Mouse (Mus musculus): ENCODE results near the gene Wdfy3. TPM values are rescaled to one million over a fixed set of nuclear protein-coding genes. Genes with fewer than 3 reads are reported as not detected.
A peak's percentile ranks its signal among the peaks of the same experiment; 100 is the strongest.
"Not testable (repeated sequence)": the region's sequence is repeated elsewhere in the genome, so short reads cannot be mapped to it uniquely, and the experiment has no call there.

The Wdfy3 gene
- polyA plus RNA-seq, 1 experiment: 50.3 TPM

DNA sequence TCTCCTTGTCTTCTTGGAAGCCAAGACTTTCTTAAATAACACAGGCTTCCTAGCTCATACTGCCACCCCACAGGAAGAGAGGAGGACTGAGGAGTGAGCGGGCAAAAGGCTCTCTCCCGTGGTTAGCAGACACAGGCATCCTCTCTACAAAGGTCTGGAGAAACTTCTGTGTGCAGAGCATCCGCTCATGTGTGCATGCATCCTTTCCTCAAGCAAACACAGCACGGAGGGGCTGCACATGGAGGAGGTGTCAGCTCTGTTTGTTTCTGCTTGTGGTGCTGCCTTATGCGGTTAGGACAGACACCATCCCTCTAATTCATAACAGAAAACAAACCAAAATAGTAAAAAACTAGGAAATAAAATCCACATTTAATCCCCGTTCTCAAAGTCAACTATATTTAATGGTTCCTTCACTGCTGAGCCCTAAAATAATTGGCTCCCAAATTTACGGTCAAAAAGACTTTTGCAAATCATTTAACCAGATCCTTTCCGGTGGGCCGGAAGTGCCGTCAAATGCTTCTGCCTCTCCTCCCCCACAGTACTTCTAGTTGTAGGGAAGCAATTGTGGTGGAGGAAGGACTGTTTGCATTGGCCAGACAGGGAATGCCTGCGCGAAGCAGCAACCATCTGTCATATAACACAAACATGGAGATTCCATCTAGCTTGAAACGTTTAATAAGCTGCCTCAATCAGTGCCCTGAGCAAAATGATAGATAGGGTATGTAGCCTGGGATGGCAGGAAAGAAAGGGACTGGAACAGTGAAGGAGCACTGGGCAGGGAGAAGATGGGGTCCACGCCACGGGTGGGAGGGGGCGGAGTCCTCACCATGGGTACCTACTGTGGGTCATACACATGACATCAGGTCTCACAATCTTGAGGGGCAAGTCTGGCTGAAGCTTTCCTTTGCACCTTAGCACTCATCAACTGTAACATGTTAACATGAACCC lies 115.1 kb downstream of the Wdfy3 start:
- no peak for DNase-seq (ENCODE audit: extremely low spot score in 1 of 2, low spot score in 1 of 2)

DNA sequence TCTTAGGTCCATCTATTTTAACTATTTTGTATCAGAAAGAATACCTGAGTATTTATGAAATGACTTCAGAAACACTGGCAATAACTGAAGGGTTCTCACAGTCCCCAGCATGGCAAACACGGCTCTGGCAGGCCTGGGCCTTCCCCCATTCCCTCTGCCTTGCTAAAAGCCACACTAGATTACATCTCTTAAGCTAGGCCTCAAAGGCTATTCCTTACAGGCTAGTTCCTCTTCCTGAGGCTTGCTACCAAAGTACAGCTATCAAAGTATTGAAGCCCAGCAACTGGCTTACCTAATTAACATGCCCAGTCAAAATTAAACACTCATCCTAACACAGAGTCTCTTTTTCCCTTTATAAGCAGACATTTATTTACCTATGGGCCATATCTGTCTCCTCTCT lies 117.8 kb downstream of the Wdfy3 start:
- no peak for DNase-seq (ENCODE audit: extremely low spot score in 1 of 2, low spot score in 1 of 2)

DNA sequence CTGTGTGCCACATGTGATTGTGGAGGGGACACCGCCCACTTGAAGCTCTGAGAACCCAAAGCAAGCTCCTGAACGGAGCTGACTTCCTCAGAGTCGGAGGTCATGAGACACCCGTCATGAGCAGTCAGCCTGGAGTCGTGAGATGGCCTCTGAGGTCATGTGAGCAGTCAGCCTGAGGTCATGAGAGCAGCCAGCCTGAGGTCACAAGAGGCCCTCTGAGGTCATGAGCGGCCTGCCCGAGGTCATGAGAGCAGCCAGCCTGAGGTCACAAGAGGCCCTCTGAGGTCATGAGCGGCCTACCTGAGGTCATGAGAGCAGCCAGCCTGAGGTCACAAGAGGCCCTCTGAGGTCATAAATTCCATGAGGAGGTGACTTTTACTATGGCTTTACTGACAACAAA lies 120.4 kb downstream of the Wdfy3 start:
- DNase-seq (ENCODE audit: extremely low spot score in 1 of 2, low spot score in 1 of 2): no peak

DNA sequence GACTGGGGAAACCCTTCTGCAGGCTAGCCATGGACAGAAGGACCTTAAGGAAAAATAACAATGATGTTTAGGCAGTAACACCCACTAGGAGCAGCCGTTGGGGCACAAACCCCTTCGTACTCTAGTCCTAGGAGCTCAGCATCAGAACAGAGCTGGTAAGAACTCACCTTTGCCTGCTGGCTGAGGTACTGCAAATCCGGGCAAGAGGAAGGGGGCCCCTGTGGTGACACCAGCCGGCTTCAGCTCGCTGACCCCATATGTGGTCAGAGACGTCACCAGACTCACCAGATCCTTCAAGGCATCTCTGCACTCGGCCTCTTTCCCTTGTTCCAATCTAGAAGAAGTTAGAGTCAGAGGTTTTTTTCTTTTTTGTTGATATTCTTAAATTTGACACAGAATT lies 121.1 kb downstream of the Wdfy3 start:
- no peak for DNase-seq (ENCODE audit: extremely low spot score in 1 of 2, low spot score in 1 of 2)

DNA sequence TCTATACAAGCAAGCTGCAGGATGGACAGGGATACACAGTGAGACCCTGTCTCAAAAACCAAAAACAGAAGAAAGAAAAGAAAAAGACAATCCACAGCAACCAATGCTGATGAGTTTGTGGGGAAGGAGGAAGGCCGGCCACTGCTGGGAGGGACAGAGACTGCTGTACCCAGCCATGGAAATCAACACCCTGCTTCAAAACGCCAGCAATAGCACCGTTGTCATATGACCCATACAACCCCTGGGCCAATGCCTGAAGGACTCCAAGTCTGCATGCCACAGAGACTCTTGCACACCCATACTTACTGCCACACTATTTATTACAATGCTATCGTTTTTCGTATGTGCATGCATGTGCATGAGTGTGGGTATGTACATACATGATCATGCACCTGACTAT lies 124.0 kb downstream of the Wdfy3 start:
- no peak for DNase-seq (ENCODE audit: extremely low spot score in 1 of 2, low spot score in 1 of 2)

DNA sequence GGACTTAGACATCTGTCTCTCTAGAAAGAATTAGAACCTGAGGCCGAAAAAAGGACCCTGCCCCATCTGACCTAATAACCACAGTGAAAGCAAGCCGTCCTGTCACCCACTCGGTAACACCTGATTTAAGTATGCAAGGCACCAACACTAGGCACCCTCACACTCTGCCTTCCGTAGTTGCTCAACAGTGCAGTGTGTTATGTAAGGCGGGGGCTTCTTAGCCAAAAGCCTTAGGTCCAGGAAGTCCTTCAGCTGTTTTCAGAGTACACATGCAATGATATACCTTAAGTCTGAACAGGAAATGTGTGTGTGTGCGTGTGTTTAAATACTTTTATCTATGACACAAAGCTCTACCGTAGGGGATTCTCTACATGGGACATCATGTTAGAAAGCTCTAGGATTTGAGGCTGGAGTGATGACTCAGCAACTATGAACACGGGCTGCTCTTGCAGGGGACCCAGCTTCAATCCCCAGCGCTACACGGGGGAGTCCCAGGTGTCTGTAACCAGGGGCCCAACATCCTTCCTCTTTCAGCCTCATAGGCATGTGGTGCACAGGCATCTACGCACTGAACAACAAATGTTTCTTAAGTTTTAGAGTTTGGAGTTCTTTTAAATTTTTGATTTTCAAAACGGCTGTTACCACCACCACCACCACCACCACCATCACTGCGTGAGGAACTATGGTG lies 131.7 kb downstream of the Wdfy3 start:
- no peak for DNase-seq (ENCODE audit: extremely low spot score in 1 of 2, low spot score in 1 of 2)

DNA sequence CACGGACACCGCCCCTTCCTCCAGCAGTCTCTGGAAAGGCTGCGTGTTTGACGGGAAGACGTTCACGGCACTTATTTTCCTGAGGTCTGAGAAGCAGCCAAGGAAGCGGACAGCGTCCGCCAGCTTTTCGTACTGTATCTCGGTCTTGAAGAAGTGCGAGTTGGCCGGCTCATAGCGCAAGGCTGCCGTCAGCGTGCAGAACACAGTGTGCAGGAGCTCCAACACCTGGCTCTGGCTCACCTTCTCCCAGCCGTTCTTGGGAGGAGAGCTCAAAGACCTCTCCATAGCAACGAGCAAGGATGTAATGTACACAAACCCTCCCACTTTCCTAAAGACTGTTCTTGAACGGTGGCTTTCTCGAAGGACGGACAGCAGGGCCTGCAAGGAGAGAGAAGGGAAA lies 132.4 kb downstream of the Wdfy3 start:
- no peak for DNase-seq (ENCODE audit: extremely low spot score in 1 of 2, low spot score in 1 of 2)

DNA sequence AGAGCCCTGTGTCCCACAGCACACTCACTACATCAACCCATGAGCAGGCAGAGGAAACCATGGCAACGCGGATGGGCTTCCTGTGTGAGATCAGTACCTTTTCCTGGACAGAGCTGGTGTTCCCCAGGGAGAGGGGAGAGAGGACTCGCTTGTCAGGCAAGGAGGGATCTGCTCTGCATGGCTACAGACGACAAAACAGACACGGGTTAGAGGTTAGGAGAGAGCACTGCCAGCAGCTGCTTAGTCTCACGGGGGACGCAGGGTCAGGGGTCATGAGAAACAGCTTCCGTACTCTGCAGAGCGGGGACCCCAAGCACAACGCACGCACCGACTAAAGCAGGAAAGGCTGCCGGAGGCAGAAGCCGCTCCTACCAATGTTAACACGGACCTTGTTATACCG lies 133.8 kb downstream of the Wdfy3 start:
- DNase-seq (ENCODE audit: extremely low spot score in 1 of 2, low spot score in 1 of 2): no peak

DNA sequence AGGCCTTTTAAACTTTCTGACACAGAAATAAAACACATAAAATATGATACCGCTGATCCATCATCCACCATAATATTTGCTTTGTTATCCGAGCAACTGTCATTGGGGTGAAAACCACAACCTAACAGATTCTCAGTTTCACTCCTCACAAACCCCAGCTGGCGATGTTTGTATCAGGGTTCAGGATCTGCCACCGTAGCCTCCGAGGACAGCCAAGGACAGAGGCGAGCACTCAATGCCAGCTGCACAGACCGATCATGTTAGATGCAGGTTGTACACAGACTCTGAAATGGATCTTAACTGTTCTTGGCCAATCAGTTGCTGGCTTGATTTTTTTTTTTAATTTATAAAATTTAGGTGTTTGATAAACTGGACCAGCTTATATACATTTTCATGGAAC lies 135.1 kb downstream of the Wdfy3 start:
- DNase-seq (ENCODE audit: extremely low spot score in 1 of 2, low spot score in 1 of 2): no peak

DNA sequence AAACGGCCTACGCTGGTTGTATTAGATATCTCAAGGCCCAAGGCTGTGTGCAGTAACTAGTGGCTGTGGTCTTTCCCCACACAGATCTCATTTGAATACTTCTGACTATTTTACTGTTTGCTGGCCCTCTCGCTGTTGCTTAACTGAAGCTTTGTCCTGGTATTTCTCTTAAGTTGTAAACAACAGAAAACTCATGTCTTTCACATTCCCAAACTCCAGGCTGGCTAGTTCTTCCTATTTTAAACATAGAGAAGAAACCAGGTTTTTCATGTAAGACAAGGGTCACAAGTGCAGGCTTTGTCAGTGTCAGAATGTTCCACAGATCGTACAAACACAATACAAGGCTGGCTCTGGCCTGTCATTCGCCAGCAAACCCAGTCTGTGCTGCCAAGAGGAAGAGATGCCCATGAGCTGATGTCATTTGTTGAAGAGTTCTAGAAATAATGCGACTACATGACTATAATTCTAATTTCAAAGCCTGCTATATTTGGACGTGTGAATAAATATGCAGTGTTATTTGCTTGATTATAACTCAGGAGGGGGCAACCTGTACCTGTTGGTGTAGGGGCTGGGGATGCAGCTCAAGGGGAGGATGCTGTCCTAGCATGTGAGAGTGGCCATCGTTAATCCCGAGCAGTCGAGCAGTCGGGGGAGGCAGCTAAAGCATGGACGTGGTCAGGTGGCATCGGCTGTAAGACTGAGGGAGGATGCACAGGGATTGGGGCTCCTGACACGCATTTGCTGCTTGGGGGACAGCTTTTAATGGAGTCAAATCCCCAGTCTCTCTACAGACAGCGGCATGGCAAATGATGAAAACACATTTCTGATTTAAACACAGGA lies 136.5 kb downstream of the Wdfy3 start:
- peak in 1 of 2 experiments; percentile 35 for DNase-seq (ENCODE audit: extremely low spot score in 1 of 2, low spot score in 1 of 2)

DNA sequence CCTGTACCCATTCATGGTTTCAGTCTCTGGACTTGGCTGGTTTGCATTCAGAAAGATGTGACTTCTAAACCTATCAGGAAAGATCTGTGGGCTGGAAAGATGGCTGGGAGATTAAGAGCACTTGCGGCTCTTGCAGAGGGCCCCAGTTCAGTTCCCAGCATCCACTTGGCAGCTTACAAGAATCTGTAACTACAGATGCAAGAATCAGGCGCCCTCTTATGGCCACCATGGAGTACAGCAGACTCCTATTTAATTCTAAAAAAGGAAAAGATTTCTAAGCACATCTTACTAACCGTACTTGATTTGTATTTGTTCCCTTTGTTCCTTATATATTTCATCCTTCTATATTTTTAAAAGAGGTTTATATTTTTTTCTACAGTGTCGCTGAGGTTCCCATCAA lies 137.7 kb downstream of the Wdfy3 start:
- DNase-seq (ENCODE audit: extremely low spot score in 1 of 2, low spot score in 1 of 2): no peak

DNA sequence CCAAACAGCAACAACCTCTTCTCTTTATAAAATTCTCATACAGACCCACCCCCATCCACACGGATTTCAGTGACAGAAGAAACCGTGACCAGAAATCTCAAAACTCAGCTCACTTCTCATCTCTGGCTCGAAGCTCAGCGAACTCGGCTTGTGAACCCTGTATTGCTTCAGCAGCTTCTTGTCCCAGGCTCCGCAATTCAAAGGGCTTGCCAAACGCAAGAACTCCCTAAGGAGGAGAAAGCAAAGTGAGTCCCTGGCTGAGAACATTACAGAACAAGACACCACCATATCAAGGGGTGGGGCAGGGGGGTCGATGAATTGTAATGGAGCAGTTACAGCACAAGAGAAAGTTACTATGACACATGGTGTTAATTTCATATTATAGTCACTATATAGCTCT lies 143.4 kb downstream of the Wdfy3 start:
- DNase-seq (ENCODE audit: extremely low spot score in 1 of 2, low spot score in 1 of 2): no peak

DNA sequence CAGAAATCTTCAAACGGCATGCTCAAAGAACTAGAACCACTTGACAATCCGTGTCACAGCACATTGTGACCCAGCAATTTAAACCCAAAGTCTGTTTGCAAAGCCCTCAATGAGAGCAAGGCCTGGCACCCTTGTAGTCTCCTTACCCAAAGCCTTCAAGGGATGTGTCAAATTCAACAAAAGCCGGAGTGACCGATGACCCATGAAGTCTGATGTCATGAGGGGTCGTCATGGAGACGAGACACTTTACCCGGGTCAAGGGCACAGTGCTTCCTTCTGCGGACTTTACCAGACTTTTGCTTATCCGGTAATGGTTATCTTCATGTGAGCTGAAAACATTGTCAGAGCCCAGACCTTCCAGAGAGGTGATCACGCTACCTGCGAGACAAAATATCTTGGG lies 146.0 kb downstream of the Wdfy3 start:
- no peak for DNase-seq (ENCODE audit: extremely low spot score in 1 of 2, low spot score in 1 of 2)

DNA sequence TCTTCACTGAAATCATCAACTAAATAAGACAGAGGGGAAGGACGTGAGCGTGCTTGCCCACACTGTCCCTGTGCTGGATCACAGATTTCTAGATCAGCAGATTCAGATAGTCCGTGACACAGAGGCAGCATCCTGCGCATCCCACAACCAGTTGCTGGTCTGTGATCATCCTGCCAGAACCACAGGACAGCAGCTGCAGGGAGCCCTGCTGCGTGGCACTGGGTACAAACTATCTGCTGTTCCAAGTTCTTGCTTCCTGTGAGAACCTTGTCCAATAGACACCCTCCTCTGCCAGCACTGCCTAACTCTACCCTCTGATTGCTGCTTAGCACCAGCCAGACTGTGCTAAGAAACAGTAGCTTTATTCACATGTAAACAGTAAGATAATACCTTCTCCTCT lies 150.2 kb downstream of the Wdfy3 start:
- DNase-seq (ENCODE audit: extremely low spot score in 1 of 2, low spot score in 1 of 2): no peak

DNA sequence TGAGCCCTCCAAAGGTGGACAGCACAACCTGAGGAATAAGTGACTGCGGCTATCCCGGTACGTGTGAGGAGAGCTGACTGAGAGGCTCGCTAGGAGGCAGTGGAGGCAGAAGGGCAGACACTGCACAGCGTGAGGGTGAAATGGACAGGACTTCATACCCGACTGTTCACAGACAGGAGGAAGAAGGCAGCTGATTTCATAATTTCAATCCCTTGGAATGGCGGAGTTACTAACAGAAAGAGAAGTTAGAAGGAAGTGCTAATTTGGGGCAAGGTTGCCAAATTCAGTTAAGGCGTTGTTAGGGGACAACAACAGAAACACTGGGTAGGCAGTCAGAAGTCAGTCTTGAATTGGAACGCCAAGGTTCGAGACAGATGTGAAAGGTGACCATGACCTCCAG lies 160.3 kb downstream of the Wdfy3 start:
- DNase-seq (ENCODE audit: extremely low spot score in 1 of 2, low spot score in 1 of 2): no peak

DNA sequence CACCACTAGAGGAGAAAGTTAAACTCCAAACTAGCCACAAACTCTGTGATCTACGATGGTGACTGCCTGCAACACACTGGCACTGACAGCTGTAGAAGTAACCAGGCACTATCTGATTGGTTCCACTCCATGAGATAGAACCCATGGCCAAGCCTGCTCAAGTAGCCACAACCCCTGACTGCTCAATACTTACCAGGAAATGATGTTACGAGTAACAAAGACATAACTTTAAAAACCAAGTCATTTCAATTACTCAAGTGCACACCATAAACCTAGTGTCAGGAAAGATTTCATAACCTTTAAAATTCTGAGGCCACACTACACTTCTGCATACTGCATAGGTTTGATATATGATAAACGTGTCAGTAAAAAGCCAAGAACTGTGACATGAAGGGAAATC lies 164.1 kb downstream of the Wdfy3 start:
- DNase-seq (ENCODE audit: extremely low spot score in 1 of 2, low spot score in 1 of 2): no peak

DNA sequence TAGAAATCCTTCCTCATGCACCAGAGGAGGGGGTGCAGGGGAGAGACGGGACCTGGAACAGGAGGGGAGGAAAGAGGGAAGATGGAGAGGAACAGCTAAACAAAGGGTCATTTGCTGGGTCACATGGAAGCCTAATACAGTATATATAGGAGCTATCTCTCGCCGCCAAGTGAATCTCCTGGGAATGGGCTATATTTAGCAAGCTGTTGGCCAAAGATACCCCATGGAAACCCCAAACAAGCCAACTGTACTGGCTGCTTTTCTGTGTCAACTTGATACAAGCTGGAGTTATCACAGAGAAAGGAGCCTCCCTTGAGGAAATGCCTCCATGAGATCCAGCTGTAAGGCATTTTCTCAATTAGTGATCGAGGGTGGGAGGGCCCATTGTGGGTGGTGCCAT lies 164.9 kb downstream of the Wdfy3 start:
- not testable (repeated sequence) for DNase-seq (ENCODE audit: extremely low spot score in 1 of 2, low spot score in 1 of 2)

DNA sequence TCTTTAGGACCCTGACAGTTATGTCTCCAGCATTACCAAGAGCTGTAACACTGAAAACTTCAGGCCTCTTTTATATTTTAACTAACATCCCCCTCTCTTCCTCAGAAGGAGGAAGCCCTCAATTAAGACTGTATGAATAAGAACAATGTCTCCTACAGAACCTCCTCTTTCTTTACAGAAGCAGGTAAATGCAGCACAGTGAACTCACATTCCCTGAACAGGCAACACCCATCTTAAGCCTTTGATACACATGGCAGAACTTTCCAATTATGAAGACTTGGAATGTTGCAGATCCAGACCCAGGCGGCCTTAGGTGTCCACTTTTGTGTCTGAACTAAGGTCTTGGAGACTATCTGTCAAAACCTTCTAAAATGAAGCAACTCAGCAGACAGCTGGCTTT lies 167.0 kb downstream of the Wdfy3 start:
- DNase-seq (ENCODE audit: extremely low spot score in 1 of 2, low spot score in 1 of 2): no peak

DNA sequence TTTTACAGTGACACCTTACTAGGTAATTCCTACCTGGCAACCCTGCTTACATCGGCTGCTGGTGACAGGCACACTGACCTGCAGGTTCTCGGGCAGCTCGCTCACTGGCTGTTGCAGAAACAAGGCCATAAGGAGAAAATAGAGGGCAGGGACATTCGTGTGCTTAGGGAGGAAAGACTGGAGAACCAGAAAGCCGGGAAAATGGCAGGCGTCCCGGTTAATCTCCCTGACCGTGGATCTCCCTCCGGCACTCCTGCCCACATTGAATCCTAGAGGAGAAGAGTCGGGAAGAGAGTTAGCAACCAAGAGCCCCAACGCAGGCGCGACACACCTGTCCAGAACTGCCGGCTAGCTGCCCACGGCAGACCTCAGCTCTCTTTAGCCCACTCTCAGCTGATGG lies 169.7 kb downstream of the Wdfy3 start:
- DNase-seq (ENCODE audit: extremely low spot score in 1 of 2, low spot score in 1 of 2): no peak

DNA sequence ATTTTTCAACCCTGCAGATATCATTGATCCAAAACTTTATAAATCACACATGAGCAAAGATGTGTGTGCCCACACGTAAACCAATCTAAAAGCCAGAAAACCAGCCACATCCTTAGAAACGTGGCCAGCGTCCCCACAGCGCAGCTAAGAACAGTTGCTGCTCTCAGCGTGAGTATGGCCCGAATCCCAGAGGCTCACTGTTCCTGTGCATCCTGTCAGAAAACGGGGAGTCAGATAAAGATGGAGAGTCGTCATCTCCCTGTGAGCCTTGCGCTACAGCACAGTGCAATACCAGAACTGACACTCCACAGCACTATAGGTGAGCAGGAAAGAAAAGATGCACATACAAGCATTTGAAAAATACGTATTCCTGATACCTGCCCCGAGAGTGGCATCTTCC lies 172.9 kb downstream of the Wdfy3 start:
- DNase-seq (ENCODE audit: extremely low spot score in 1 of 2, low spot score in 1 of 2): no peak
